Mouse (Mus musculus) mouse trophoblast stem cell (cell line): ENCODE results near the gene Rpap1.
"Not testable (repeated sequence)": the region's sequence is repeated elsewhere in the genome, so short reads cannot be mapped to it uniquely, and the experiment has no call there.

Experiments
- in situ Hi-C, 2 experiments: fragments of 300-500 bp; cut with MseI, MboI; formaldehyde crosslinking; loops; 2 replicates in 1 of 2; 3 replicates in 1 of 2; pipeline ENCODE4 v1.15.1; 2025

Gene Rpap1

GRCm38 (mm10) chr2:119741581-119742411, 45.5 kb downstream of the Rpap1 start, which contains the start of gene Itpka:
Itpka (plus strand) TSS chr2:119742337.
- in situ Hi-C loops = no loop called here

- in situ Hi-C loops = no loop called here
Observed at GRCm38 (mm10) chr2:119740567-119740966, 46.8 kb downstream of the Rpap1 start.

GRCm38 (mm10) chr2:119737124-119737523, 50.2 kb downstream of the Rpap1 start:
- in situ Hi-C loops = no loop called here

GRCm38 (mm10) chr2:119730735-119731134, 56.6 kb downstream of the Rpap1 start:
- in situ Hi-C loops = no loop called here

- in situ Hi-C loops = no loop called here
Observed at GRCm38 (mm10) chr2:119727762-119728416, 59.4 kb downstream of the Rpap1 start.

GRCm38 (mm10) chr2:119721070-119721469, 66.3 kb downstream of the Rpap1 start:
- in situ Hi-C loops = no loop called here

- in situ Hi-C loops = not testable (repeated sequence)
Observed at GRCm38 (mm10) chr2:119715868-119716267, 71.5 kb downstream of the Rpap1 start.
